Mouse (Mus musculus): Measurements from ENCODE around the gene Vmn2r102. TPM values are rescaled to one million over a fixed set of nuclear protein-coding genes. Genes with fewer than 3 reads are reported as not detected.

Vmn2r102 gene
- not detected in 2 replicates for polyA plus RNA-seq (2015; fragmentation: Nextera tagmentation; extraction: Ambion mirVana)

DNA sequence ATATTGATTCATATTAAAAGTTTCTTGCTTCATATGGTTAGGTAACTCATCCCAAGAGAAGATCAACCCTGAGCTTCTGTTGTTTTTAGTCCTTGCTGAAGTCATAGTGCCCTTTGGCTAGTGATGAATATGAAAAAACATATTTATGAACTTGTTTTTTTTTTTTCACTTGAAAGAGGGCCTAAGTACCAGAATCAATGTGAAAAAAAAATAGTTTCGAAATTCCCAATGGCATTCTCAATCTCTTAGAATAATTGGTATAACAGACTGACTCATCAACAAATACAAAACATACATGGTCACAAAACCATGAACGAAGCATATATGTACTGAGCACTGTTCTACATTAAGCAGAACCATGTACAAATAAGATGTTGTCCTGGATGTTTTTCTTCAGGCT is at the start of gene Vmn2r102:
Gene Vmn2r102 (plus strand): TSS at position 301 of the 400 bp plus-strand sequence.
- Histone ChIP-seq H3K4me2 (no peak within 1 kb of the TSS), H3K27me3 (no peaks in the 10 kb centered on the region), H3K4me1 (replicated peaks) (no peaks in the 10 kb centered on the region), H3K9me3 (no peaks in the 10 kb centered on the region; the same call in 1 of the 2 replicates), H3K27ac (no peak within 1 kb of the TSS), H3K9ac (no peak within 1 kb of the TSS), H3K36me3 (no peaks in the 10 kb centered on the region), H3K4me3 (no peak within 1 kb of the TSS)
- no peak for ATAC-seq (ENCODE audit: low FRiP score)
- WGBS: 64% methylated on average over 2 of the region's 2 CpGs

DNA sequence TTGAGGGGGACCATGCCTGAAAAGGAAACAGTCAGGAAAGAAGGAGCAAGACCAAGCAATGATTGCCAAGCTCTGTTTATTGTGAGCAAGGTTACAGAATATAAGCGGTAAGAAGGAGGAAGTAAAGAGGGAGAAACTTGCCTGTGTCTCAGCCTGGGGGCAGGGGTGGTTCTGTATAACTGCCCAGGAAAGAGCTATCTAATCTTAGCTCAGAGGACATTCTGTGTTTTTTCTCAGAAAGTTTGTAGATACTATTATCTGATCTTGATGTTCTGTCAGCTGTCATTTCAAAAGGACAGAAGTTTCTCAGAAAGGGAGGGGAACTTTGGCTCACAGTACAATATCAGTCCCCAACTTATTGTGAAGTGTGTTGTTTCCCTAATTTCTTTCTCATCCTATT is 30.8 kb upstream of the Vmn2r102 start:
- Histone ChIP-seq H3K4me2 (no peak overlapping the region), H3K9me3 (peaks cover 22% of the 10 kb centered on the region), H3K27me3 (no peaks in the 10 kb centered on the region), H3K4me3 (no peak overlapping the region), H3K36me3 (no peaks in the 10 kb centered on the region), H3K4me1 (replicated peaks) (no peaks in the 10 kb centered on the region), H3K27ac (no peak overlapping the region), H3K9ac (no peak overlapping the region)
- ATAC-seq (ENCODE audit: low FRiP score): no peak
- WGBS: 100% methylated on average over 1 of the region's 1 CpGs

DNA sequence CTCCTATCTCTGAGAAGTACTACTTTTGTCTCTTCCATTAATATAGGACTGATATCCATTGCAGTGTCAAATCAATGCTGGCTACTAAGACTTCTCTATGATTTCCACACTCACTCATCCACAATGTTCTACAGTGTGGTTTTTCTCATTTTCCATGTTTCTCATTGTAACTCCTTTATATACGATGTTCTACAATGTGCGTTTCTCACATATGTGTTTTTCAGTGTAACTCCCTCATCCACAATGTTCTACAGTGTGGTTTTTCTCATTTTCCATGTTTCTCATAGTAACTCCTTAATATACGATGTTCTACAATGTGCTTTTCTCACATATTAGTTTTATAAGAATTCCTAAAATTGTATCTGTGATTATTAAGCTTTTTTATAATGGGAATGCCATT is 1.7 kb upstream of the Vmn2r102 start:
- H3K4me1 ChIP-seq (replicated peaks): no peaks in the 10 kb centered on the region
- no peaks in the 10 kb centered on the region for H3K36me3 ChIP-seq
- no peak overlapping the region for H3K4me2 ChIP-seq
- no peak overlapping the region for H3K4me3 ChIP-seq
- H3K27ac ChIP-seq: no peak overlapping the region
- ATAC-seq (ENCODE audit: low FRiP score): no peak
- H3K9me3 ChIP-seq: no peaks in the 10 kb centered on the region; the same call in 1 of the 2 replicates
- no peaks in the 10 kb centered on the region for H3K27me3 ChIP-seq
- WGBS: 54% methylated on average over 3 of the region's 3 CpGs
- H3K9ac ChIP-seq: no peak overlapping the region

DNA sequence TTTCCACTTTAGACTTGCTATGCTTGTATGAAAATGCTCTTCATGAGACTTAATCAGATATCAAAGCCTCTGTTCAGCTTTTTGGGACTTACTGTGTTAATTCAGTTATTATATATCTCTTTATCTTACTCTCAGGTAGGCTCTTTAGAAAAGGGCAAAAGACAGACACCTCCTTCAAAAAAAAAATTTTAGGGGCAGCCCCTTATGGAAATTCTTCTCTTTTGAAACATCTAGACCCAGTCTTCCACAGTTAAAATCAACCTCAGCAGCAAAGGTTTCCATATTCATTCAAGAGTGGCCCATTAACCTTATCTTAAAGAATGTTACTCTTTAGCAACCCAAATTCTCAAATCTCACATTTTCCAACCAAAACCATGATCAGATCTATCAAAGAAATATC is 31.9 kb downstream of the Vmn2r102 start:
- H3K9me3 ChIP-seq: peaks cover 18% of the 10 kb centered on the region
- no peaks in the 10 kb centered on the region for H3K36me3 ChIP-seq
- no peak overlapping the region for H3K9ac ChIP-seq
- H3K27me3 ChIP-seq: no peaks in the 10 kb centered on the region
- no peak overlapping the region for H3K4me2 ChIP-seq
- H3K27ac ChIP-seq: no peak overlapping the region
- no peaks in the 10 kb centered on the region for H3K4me1 ChIP-seq (replicated peaks)
- ATAC-seq (ENCODE audit: low FRiP score): no peak
- H3K4me3 ChIP-seq: no peak overlapping the region

Other genes with a start within 250 kb of the Vmn2r102 start
- not detected in 2 replicates for gene Vmn2r100, start 155.6 kb upstream of the Vmn2r102 start, polyA plus RNA-seq (2015; fragmentation: Nextera tagmentation; extraction: Ambion mirVana)
- gene Vmn2r101, start 83.1 kb upstream of the Vmn2r102 start, polyA plus RNA-seq (2015; fragmentation: Nextera tagmentation; extraction: Ambion mirVana): not detected in 2 replicates
- gene Vmn2r103, start 113.0 kb downstream of the Vmn2r102 start, polyA plus RNA-seq (2015; fragmentation: Nextera tagmentation; extraction: Ambion mirVana): not detected in 2 replicates

All from hindbrain, embryonic 13.5 days (tissue).